Mouse (Mus musculus): Measurements from ENCODE around the gene Tmc6.

The Tmc6 gene

DNA sequence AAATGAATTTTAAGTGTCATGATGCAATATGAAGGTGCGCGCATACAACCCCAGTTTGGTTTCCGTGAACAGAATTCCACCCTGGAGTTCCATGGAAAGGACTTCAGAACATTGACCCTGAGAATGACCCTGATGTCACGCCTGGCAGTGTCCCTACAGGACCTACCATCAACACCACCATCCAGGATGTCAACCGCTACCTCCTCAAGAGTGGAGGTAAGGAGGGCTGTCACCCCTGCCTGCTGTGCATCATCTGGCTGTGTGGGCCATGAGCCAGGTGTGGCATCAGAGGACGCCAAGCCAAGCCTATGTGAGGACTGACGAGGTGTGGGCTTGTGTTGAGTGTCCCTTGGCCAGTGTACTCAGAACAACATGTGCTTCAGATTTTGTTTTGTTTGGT is 26.1 kb downstream of the Tmc6 start:
- DNase-seq (ENCODE audit: low read depth, low spot score), result no peak

DNA sequence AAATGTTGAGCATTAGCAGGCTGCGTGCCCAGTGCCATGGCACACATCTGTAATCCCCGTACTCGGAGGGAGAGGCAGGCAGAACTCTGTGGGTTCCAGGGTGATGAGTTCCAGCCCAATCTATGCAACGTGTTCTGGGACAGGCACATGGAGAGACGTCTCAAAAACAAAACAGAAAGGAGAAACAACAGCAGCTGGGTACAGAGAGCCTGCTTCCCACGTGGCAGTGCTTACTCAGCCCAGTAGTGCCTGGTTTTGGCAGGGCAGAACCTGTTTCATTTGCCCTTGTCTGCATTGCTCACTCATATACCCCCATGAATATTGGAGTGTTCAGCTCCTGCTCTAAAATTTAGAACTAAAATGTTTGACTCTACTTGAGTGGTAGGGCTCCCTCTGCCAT is 30.5 kb downstream of the Tmc6 start:
- no peak for DNase-seq (ENCODE audit: low read depth, low spot score)

DNA sequence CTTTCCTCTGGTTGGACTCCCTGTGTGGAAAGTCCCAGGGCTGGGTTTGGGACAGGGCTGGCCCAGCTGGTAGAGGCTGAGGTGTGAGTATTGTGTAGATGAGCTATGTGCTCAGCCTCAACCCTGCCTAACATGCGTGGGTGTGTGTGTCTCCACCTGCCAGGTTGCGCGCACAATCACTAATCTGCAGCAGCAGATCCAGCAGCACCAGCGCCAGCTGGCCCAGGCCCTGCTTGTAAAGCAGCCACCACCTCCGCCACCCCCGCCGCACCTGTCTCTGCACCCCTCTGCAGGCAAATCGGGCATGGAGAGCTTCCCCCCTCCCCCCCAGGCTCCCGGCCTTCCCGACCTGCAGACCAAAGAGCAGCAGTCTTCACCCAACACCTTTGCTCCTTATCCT is 32.6 kb downstream of the Tmc6 start:
- no peak for DNase-seq (ENCODE audit: low read depth, low spot score)

DNA sequence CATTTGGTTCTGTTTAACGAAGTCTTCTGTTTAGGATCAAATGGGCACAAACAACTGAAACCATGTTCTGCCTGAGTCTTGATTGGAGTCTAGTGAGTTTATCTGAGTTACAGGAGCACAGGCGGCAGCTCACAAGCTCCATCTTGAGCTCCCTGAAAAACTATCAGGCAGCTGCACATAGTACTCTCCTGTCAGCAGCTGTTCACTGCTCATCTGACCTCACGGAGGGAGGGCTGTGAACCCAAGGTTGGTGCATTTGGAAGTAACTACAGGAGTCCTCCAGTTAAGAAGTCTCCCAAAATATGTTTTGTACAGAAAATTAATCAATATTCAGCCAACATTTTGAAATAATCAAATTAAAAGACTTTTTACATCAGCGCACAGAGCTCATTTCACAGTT is 33.4 kb downstream of the Tmc6 start:
- DNase-seq (ENCODE audit: low read depth, low spot score), result no peak

DNA sequence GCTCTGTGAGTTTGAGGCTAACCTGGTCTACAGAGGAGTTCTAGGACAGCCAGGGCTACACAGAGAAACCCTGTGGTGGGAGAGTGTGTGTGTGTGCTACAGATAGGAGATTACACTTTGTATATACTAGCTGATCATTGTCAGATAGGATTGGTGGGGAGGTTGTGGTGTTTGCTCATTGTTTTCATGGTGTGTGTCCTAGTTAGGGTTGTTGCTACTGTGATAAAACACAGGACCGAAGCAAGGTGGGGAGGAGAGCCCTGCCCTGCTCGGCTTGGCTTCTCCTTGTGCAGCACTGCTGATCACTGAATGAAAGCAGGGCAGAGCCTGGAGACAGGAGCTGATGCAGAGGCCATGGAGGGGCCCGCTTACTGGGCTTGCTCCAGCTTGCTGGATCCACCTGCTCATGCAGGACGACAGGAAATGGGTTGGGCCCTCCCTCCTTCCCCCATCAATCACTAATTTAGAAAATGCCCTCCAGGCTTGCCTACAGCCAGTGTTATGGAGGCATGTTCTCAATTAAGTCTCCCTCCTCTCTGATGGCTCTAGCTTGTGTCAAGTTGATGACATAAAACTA is 38.5 kb downstream of the Tmc6 start:
- no peak for DNase-seq (ENCODE audit: low read depth, low spot score)

DNA sequence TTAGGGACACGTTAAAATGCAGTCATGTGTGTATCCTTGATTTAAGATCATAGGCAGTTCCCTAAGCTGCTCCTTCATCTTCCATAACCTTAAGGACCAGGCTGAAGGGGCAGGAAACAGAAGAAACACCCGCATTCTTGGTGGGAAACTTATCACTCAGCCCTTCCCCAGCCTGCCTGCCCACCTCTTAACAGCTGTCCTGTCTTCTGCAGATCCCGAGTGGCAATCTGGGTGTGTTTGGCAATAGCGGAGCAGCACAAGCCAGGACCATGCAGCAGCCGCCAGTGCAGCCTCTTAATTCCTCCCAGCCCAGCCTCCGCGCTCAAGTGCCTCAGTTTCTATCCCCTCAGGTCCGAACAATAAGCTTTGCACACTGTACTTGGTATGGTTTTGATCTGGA is 39.3 kb downstream of the Tmc6 start:
- no peak for DNase-seq (ENCODE audit: low read depth, low spot score)

DNA sequence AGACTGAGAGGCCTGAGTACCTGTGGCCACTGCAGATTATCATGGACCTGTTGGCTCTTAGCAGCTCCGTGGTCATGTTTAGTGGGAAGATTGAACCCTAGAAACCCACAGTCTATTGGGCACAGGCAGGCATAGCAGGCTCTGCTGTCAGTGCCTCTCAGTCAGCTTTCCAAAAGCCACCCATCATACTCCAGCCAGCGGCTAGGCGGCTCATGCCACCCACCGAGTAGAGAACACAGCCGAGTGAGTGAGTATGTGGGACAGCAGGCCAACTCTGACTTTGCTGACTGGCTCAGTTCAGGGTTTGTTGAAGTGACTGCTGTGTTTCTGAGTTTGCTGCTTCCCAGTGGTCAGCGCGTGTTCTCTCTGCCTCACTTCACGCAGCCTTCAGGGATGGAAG is 39.8 kb downstream of the Tmc6 start:
- no peak for DNase-seq (ENCODE audit: low read depth, low spot score)

DNA sequence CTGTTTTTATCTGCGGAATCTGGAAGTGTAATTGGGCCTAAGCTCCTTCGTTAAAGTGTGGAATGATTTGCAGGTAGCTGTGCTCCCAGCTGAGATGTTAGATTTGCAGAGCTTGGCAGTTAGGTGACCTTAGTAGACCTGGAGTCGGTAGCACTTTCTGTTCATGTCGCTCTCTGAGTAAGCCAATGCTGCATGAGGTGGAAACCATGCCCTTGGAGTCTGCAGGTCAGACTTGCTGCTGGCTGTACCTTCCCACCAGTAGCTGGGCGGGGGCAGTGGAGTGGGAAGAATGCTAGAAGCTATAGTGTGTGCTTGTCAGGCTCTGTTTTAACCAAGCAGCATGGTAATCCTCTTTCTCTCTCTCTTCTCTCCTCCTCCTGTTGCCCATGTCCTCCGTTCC is 40.9 kb downstream of the Tmc6 start:
- DNase-seq (ENCODE audit: low read depth, low spot score), result no peak

DNA sequence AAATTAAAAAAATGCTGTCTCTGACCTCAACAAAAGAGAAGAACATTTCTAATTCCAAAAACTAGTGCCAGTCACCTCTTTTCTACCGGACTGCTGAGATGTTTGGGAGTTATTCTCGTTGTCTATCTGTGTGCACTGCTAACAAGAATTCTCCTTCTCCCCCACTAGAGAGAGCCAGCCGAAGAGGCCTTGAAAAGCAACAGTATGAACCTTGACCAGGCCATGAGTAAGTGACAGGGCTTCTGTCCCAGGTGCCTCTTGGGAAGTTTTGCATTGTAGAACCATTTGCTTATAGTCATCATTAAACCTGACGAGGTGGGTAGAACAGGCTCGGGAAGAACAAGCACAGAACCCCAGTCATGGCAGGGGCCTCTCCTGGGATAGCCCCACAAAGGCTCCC is 43.9 kb downstream of the Tmc6 start:
- DNase-seq (ENCODE audit: low read depth, low spot score), result no peak

DNA sequence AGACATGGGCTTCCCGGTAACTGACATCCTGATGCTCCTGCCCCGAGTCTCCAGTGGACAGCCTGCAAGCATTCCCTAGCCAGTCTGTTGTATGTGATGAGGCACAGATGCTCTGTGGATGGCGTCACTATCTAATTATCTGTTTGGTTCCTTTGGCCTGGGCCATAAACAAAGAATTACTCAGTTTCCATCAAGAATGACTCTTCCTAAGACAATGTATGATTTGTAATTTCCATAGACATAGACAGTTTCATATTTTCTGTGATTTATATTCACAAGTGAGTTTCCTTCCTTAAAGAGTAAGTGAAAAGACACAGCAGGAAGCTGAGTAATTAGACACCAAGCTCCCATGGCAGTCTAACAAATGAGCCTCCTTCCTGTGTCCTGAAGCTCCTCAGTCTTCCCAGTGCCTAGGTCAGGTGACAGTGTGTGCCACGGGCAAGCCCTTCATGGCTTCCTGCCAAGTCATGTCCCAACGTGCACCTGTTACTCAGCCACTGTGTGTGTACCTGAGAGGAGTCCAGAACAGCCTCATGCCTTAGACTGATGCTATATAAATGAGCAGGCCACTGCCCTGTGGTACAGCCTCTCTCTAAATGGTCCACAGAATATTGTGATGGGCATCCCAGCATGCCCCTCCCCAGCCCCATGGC is 45.8 kb downstream of the Tmc6 start:
- no peak for DNase-seq (ENCODE audit: low read depth, low spot score)

DNA sequence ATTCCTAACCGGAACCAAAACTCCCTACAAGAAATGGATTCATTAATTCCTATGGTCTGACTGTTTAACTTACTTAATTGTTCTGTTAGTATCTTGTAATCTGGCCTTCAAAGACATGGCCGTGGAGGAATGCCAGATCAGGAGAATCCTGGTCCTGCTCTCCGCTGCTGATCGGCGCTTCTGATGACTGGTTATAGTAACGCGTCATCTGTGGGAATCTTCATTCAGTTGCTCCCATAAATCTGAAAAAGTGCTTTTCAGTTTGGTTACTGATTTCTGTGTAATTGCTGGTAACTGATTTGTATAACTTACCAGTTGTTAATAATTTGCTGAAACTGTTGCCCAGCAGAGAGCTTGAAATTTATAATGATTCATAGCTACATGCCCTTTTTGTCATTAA is 50.5 kb downstream of the Tmc6 start:
- no peak for DNase-seq (ENCODE audit: low read depth, low spot score)

DNA sequence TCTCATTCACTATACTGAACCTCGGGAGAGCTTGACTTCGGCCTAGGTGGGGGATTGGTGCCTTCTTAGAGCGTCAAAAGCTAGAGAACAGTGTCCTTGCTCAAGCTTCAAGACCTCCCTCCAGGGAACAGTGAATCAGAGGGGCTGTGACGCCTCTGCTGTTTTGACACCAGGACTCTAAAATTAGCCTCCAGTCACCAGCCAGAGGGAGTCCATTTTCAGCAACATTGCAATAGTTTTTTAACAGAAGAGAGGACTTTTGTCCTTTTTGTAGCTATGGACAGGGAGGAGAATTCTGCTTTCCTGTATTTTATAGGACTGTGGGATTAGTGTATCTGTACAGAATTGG is 51.5 kb downstream of the Tmc6 start:
- no peak for DNase-seq (ENCODE audit: low read depth, low spot score)

DNA sequence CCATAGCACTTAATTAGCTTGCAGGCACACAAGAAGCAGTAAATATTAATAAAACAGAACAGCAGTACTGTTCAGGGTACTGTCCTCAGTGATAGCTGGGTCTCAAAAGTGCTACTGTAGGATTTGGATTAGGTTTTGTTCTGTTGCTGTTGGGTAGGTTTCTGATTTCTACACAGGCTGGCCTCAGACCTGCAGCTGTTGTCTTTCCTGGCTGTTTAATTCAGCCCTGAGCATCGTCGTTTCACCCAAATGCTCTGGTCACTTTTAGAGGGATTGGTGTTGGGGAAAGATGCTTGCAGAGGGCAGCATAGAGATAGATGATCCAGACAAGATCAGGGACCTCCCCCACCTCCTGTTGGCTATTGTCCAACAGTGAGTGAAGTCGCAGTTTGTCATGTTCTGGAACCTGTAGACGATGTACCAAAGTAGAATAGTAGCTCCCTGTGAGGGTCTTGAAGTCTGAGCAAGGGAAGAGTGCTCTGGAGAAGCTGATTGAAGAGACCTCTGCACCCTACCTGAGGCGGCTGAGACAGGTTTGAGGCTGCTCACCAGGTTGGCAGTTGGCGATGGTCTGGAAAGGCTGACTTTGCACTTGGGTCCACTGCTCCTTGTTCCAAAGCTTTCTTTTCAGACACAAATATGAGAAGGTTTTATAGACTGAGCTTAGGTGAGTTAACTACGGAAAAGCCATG is 52.1 kb downstream of the Tmc6 start:
- no peak for DNase-seq (ENCODE audit: low read depth, low spot score)

DNA sequence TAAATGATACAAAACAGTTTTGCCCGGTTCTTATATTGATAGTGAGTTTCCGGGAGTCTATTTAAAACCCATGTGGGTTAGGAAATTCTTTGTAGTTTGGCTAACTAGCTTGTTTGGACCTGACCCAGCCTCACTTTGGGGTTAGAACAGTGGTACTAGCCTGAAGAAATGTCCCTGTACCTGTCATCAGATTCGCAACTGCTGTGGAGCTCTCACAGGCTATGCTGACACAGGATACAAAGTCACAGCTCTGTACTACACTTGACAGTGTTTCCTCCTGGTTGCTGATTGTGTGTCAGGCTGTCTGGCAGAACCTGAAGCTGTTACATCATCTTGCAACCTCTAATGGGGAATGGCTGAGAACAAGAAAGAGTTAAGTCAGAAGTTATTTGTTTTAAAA is 52.7 kb downstream of the Tmc6 start:
- DNase-seq (ENCODE audit: low read depth, low spot score), result no peak

DNA sequence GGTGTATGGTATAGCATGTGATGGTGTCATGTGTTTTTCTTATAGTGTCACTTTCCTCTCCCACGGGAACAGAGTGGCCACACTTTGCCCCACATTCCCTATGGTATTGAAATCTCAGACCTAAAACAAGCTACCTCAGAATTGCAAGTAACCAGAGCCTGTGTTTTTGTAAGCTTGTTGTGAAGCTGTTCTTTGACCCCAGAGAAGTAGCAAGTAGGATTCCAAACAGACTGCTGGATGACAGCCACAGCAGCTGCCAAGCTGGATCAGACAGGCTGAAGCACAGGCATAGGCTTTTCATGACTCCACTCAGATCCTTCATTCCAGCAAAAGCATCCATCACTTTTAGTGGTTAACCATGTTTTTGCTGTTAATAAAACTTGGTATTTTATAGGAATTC is 53.2 kb downstream of the Tmc6 start:
- DNase-seq (ENCODE audit: low read depth, low spot score), result no peak

DNA sequence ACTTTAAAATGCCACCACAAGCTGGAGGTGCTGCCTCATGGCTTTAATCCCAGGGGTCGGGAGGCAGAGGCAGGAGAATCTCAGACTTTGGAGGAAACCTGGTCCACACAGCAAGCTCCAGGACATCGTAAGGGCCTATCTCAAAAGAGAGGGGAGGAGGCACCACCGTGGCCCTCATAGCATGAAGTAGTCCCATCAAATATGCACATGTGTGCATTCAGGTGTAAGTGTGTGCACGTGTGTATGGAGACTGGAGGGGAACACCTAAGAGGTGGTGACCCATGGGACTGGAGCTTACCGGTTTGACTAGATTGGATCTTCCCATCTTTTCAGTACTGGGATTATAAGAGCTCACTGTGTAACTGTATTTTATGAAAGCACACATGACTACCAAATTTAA is 53.8 kb downstream of the Tmc6 start:
- no peak for DNase-seq (ENCODE audit: low read depth, low spot score)

DNA sequence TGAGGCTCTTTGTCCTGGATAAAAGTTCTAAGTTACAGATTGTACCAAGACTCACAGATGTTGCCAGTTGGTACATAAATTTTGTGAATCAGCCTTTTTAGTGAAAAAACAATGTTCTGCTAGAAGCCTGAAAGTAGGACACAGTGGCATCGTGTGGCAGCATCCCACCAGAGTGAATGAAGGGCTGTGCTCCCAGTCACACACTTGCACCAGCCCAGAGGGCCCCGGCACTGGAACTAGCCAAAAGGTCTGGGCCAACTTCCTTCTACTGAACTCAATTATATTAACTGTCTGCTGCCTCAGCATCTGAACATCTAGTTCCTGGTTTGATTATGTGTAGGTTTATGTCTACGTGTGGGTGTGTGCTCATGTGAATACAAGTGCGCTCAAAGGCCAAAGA is 55.0 kb downstream of the Tmc6 start:
- DNase-seq (ENCODE audit: low read depth, low spot score), result no peak

DNA sequence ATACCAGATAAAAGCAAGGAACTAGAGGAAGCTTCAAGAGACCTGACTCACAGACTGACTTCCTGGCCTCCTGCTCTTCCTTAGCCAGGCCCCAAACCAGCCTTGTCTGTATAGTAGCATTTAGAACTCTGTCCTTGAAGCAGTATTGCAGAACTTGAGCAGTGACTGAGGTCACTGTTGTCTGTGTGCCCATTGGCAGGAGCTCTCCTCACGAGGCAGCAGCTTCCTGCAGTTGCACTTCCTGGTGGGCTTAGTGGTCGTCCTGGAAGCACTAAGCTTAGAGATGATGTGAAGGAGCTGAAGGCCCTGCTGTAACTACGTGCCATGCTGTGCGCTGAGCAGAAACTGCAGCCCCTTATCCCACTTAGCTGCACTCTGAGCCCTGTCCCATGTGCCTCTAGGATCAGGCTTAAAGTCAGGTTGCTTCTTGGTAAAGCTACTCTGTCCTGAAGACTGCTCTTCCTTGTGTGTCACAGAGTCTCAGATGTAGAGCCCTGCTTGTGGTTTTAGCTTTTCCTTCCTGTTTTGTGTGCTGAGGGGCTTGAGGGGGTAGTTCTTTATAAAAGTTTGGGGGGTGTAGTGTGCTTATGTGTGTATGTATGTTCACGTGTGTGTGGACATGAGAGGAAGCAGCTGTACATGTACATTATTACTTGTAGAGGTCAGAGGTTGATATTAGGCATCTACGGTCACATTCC is 57.2 kb downstream of the Tmc6 start:
- no peak for DNase-seq (ENCODE audit: low read depth, low spot score)

DNA sequence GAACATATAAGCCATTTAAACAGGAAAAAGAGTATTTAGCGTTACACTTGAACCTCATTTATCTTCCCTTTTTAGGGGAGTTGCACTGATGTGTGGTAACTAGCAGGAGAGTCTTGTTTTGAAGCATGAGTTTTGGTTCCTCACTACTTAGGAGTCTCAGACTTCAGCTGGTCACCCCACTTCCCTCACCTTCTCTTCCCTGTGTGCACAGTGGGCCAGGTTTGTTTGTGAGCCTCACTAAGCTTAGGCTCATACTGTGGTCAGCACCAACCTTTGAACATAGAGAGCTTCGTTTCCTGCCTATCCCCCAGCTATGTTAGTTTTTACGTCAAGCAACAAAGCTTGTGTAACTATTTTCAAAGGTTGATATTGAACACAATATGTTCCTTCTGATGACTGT is 63.2 kb downstream of the Tmc6 start:
- DNase-seq (ENCODE audit: low read depth, low spot score), result no peak
